Mouse (Mus musculus) midbrain, embryonic 15.5 days (tissue): ENCODE data around the gene Pik3r2. TPM values are rescaled to one million over a fixed set of nuclear protein-coding genes. Genes with fewer than 3 reads are reported as not detected.

Experiments used
- ATAC-seq: fragments of 200-750 bp; cut with Nextera tagmentation; replicated peaks from 2 replicates; pipeline ENCODE4 v1.8.0; 2017; ENCODE audit warnings: moderate TSS enrichment
- H3K27ac ChIP-seq: fragments of 300-500 bp; sonication (generic); 2 replicates; pipeline ENCODE4 v1.5.1; 2015; ENCODE audit warnings: mild to moderate bottlenecking, inconsistent platforms
- H3K27me3 ChIP-seq: fragments of 300-500 bp; sonication (generic); replicated peaks from 2 replicates; pipeline ENCODE4 v1.6.1; 2015; ENCODE audit warnings: inconsistent platforms
- H3K36me3 ChIP-seq: fragments of 300-500 bp; sonication (generic); replicated peaks from 2 replicates; pipeline ENCODE4 v1.6.1; 2015; ENCODE audit warnings: inconsistent platforms
- H3K4me1 ChIP-seq: fragments of 300-500 bp; sonication (generic); 2 replicates; pipeline ENCODE4 v1.6.1; 2015; ENCODE audit warnings: inconsistent platforms
- H3K4me2 ChIP-seq: fragments of 300-500 bp; sonication (generic); 2 replicates; pipeline ENCODE4 v1.6.1; 2015; ENCODE audit warnings: inconsistent platforms, mild to moderate bottlenecking, moderate library complexity
- H3K4me3 ChIP-seq: fragments of 300-500 bp; sonication (generic); 2 replicates; pipeline ENCODE4 v1.5.1; 2015; ENCODE audit warnings: mild to moderate bottlenecking, inconsistent platforms
- H3K9ac ChIP-seq: fragments of 300-500 bp; sonication (generic); 2 replicates; pipeline ENCODE4 v1.6.1; 2015; ENCODE audit warnings: mild to moderate bottlenecking, inconsistent platforms
- H3K9me3 ChIP-seq: fragments of 300-500 bp; sonication (generic); 2 replicates; pipeline ENCODE4 v1.6.1; 2016; ENCODE audit warnings: inconsistent platforms
- WGBS: fragments of 180-500 bp; shearing (Covaris S2); methylation state at CpG from one replicate; pipeline ENCODE4 v1.1.7; 2015; ENCODE audit warnings: mixed read lengths; 5-methylcytosine and 5-hydroxymethylcytosine counted together
- polyA plus RNA-seq: library from polyadenylated mRNA; unstranded; fragments of >200 nt; fragmentation: Nextera tagmentation; extraction: Ambion mirVana; gene quantifications from 2 replicates; pipeline ENCODE4 v1.2.1, GENCODE M21; 2015

Pik3r2 gene
- polyA plus RNA-seq, 1 experiment from 2014 or later: 113 TPM

DNA sequence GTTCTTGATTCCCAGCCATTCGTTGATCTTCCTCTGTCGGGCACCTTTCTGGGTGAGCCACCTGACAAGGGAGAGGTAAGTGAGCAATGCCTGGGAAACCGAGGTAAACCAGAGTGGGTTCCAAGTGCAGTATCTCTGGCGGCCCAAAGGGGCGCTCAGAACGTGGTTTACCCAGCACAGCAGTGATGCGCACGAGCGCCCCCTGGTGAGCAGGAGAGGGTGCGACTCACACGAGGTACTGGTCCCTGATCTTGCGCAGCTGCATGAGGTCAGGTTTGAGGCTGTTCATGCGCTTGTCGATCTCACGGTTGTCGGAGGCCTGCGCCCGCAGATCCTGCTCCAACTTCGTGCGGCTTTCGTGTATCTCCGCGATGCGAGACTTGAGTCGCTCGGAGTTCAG lies 7.2 kb downstream of the Pik3r2 start:
- H3K4me3 ChIP-seq: no peak overlapping the region
- H3K9ac ChIP-seq: no peak overlapping the region
- H3K36me3 ChIP-seq: peaks cover 35% of the 10 kb centered on the region
- peak; percentile 73 for ATAC-seq
- 8% methylated on average over 26 of the region's 26 CpGs for WGBS
- H3K4me2 ChIP-seq: no peak overlapping the region
- no peaks in the 10 kb centered on the region for H3K9me3 ChIP-seq
- H3K4me1 ChIP-seq: peaks cover 36% of the 10 kb centered on the region
- no peak overlapping the region for H3K27ac ChIP-seq
- peaks cover 16% of the 10 kb centered on the region; the same call in 1 of the 2 replicates for H3K27me3 ChIP-seq

- Histone ChIP-seq H3K9me3 (no peaks in the 10 kb centered on the region), H3K4me2 (no peak overlapping the region), H3K27ac (no peak overlapping the region), H3K4me3 (no peak overlapping the region), H3K27me3 (peaks cover 16% of the 10 kb centered on the region; the same call in 1 of the 2 replicates), H3K36me3 (peaks cover 35% of the 10 kb centered on the region), H3K4me1 (peaks cover 32% of the 10 kb centered on the region), H3K9ac (no peak overlapping the region)
- ATAC-seq: peak; percentile 20
- 88% methylated on average over 16 of the region's 16 CpGs for WGBS
Observed at GRCm38 (mm10) chr8:70768956-70769355, 7.6 kb downstream of the Pik3r2 start.

DNA sequence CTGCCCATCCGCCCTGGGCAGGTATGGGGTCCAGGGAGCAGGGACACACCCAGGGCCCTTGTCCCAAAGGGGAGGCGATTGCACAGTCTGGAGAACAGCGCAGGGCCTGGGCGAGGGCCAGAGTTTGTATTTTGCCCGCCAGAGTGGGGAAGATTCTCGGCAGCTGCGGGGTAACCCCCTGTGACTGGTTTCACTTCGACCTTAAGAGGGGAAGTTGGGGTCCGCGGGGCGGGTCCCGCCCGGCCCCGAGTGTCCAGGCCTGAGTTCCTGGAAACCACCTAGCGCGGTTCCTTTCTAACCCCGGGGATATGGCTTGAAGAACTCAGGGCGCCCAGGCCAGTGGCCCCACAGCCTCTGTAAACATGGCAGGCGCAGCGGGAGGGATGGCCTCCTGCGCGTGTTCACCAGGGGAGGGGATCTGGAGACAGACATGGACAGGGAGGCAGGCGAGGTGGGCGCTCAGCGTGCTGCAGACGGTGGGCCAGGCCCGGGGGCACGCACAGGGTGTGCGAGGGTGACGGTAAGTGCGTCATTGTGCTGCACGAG lies 8.2 kb downstream of the Pik3r2 start:
- no peak overlapping the region for H3K27ac ChIP-seq
- H3K9ac ChIP-seq: no peak overlapping the region
- peaks cover 16% of the 10 kb centered on the region; the same call in 1 of the 2 replicates for H3K27me3 ChIP-seq
- 96% methylated on average over 32 of the region's 32 CpGs for WGBS
- ATAC-seq: no peak; the same call in 1 of the 2 replicates
- peaks cover 35% of the 10 kb centered on the region for H3K36me3 ChIP-seq
- H3K4me1 ChIP-seq: peaks cover 25% of the 10 kb centered on the region
- H3K4me3 ChIP-seq: no peak overlapping the region
- H3K4me2 ChIP-seq: no peak overlapping the region
- no peaks in the 10 kb centered on the region for H3K9me3 ChIP-seq

- peaks cover 17% of the 10 kb centered on the region for H3K4me1 ChIP-seq
- peaks cover 16% of the 10 kb centered on the region; the same call in 1 of the 2 replicates for H3K27me3 ChIP-seq
- H3K9me3 ChIP-seq: no peaks in the 10 kb centered on the region
- no peak overlapping the region for H3K27ac ChIP-seq
- no peak overlapping the region for H3K9ac ChIP-seq
- 82% methylated on average over 6 of the region's 6 CpGs for WGBS
- no peak overlapping the region for H3K4me2 ChIP-seq
- no peak for ATAC-seq
- no peak overlapping the region for H3K4me3 ChIP-seq
- peaks cover 35% of the 10 kb centered on the region for H3K36me3 ChIP-seq
Observed at GRCm38 (mm10) chr8:70767503-70767902, 9.0 kb downstream of the Pik3r2 start.

GRCm38 (mm10) chr8:70766571-70767440 lies 9.7 kb downstream of the Pik3r2 start:
- Histone ChIP-seq H3K4me3 (peak overlapping the region; percentile 6; the same call in 1 of the 2 replicates), H3K4me2 (peak overlapping the region; percentile 37), H3K27ac (no peak overlapping the region), H3K9me3 (no peaks in the 10 kb centered on the region), H3K4me1 (peaks cover 16% of the 10 kb centered on the region), H3K27me3 (peaks cover 16% of the 10 kb centered on the region; the same call in 1 of the 2 replicates), H3K9ac (peak overlapping the region; percentile 9; the same call in 1 of the 2 replicates), H3K36me3 (peaks cover 31% of the 10 kb centered on the region)
- ATAC-seq: no peak
- 9% methylated on average over 21 of the region's 21 CpGs for WGBS

- peak overlapping the region; percentile 37 for H3K4me2 ChIP-seq
- H3K27me3 ChIP-seq: peaks cover 16% of the 10 kb centered on the region; the same call in 1 of the 2 replicates
- H3K4me3 ChIP-seq: peak overlapping the region; percentile 6
- WGBS: 3% methylated on average over 34 of the region's 34 CpGs
- H3K9ac ChIP-seq: peak overlapping the region; percentile 9; the same call in 1 of the 2 replicates
- no peaks in the 10 kb centered on the region for H3K9me3 ChIP-seq
- H3K27ac ChIP-seq: no peak overlapping the region
- H3K36me3 ChIP-seq: peaks cover 23% of the 10 kb centered on the region
- ATAC-seq: no peak
- H3K4me1 ChIP-seq: peaks cover 16% of the 10 kb centered on the region
Observed at GRCm38 (mm10) chr8:70765838-70766570, 10.5 kb downstream of the Pik3r2 start.

GRCm38 (mm10) chr8:70765329-70765728 lies 11.2 kb downstream of the Pik3r2 start:
- Histone ChIP-seq H3K4me1 (peaks cover 18% of the 10 kb centered on the region), H3K36me3 (peaks cover 17% of the 10 kb centered on the region), H3K27ac (no peak overlapping the region), H3K9me3 (no peaks in the 10 kb centered on the region), H3K4me2 (no peak overlapping the region), H3K9ac (no peak overlapping the region), H3K27me3 (peaks cover 16% of the 10 kb centered on the region; the same call in 1 of the 2 replicates), H3K4me3 (no peak overlapping the region)
- WGBS: 81% methylated on average over 9 of the region's 9 CpGs
- ATAC-seq: no peak

DNA sequence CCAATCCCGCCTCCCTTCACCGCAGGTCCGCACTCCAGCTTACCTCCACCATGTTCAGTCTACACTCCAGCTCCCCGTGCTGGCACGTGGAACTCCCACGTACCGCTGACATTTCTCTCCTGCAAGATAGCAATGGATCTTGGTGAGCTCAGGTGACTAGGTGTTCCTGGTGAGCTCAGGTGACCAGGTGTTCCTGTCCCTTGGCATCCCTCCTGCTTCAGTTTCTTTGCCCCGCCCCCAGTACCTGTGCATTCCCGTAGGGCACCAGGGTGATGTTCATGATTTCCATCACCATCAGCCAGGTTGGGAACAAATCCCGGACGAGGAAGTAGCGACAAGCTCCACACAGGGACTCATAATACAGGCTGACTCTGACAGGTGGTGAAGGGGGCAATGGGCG lies 11.8 kb downstream of the Pik3r2 start:
- H3K9ac ChIP-seq: no peak overlapping the region
- H3K4me2 ChIP-seq: no peak overlapping the region
- H3K36me3 ChIP-seq: peaks cover 16% of the 10 kb centered on the region; the same call in 1 of the 2 replicates
- H3K27me3 ChIP-seq: peaks cover 16% of the 10 kb centered on the region; the same call in 1 of the 2 replicates
- H3K27ac ChIP-seq: no peak overlapping the region
- H3K9me3 ChIP-seq: no peaks in the 10 kb centered on the region
- H3K4me1 ChIP-seq: peaks cover 24% of the 10 kb centered on the region
- ATAC-seq: no peak
- no peak overlapping the region for H3K4me3 ChIP-seq
- 94% methylated on average over 13 of the region's 13 CpGs for WGBS

DNA sequence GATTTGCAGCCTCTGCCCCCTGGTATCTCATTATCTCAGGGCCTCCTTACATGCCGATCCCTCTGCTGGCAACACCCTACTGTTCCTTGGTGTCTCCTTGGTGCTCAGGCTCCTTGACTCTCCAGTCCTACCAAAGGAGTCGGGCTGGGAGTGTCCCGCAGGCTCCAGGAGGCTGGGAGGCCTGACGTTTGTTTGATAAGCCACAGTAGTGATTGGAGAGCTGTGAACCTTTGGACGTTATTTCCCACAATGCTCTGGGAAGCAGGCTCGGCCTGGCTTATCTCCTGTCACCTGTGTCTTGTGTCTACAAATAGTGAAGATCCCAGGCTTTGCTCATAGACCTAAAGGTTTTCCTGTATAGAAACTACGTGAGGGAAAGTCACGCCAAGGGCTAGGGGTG lies 12.5 kb downstream of the Pik3r2 start:
- H3K36me3 ChIP-seq: peaks cover 16% of the 10 kb centered on the region; the same call in 1 of the 2 replicates
- H3K4me1 ChIP-seq: peaks cover 31% of the 10 kb centered on the region
- no peak overlapping the region for H3K27ac ChIP-seq
- no peak overlapping the region for H3K9ac ChIP-seq
- no peaks in the 10 kb centered on the region for H3K9me3 ChIP-seq
- no peak for ATAC-seq
- peaks cover 16% of the 10 kb centered on the region; the same call in 1 of the 2 replicates for H3K27me3 ChIP-seq
- H3K4me2 ChIP-seq: no peak overlapping the region
- WGBS: 86% methylated on average over 8 of the region's 8 CpGs
- no peak overlapping the region for H3K4me3 ChIP-seq

DNA sequence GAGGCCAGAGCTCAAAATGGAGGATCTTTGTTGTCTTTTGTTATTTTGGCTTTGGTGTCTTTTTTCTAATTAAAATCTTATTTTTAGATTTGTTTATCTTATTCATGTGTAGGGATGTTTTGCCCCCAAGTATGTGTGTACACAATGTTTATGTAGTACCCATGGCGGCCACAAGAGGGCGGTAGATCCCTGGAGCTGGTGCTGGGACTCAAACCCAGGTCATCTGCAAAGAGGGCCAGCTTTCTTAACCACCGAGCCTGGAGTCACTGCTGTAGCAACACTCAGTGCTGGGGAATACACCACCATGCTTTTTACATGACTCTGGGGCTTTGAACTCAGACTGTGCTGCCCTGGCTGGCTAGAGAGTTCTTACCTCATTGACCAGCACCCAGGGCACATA lies 13.2 kb downstream of the Pik3r2 start:
- no peak for ATAC-seq
- H3K27me3 ChIP-seq: peaks cover 16% of the 10 kb centered on the region; the same call in 1 of the 2 replicates

DNA sequence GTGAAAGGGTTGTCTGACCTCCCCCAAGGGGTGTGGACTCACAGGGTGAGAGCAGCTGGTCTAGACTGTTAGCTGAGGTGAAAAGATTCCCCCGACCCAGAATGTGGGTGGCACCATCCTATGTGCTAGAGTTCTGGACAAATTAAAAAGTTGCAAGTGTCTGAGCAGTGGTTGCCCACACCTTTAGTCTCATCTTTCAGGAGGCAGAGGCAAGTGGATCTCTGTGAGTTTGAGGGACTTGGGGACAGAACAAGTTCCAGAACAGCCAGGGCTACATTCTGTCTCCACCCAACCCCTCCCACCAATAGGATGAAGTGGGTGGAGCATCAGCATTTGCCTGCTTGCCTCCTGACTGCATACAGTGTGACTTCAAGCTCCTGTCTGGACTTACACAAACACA lies 14.4 kb downstream of the Pik3r2 start:
- Histone ChIP-seq H3K4me2 (no peak overlapping the region), H3K36me3 (peaks cover 9% of the 10 kb centered on the region; the same call in 1 of the 2 replicates), H3K27ac (no peak overlapping the region), H3K9me3 (no peaks in the 10 kb centered on the region), H3K9ac (no peak overlapping the region), H3K4me3 (no peak overlapping the region), H3K4me1 (peaks cover 49% of the 10 kb centered on the region), H3K27me3 (peaks cover 6% of the 10 kb centered on the region; the same call in 1 of the 2 replicates)
- WGBS: 81% methylated on average over 1 of the region's 1 CpGs
- no peak for ATAC-seq

More for the DNA sequence above, 13.2 kb downstream of the Pik3r2 start:
- no peak overlapping the region for H3K4me2 ChIP-seq
- H3K27ac ChIP-seq: no peak overlapping the region
- H3K9me3 ChIP-seq: no peaks in the 10 kb centered on the region
- H3K9ac ChIP-seq: no peak overlapping the region
- peaks cover 10% of the 10 kb centered on the region; the same call in 1 of the 2 replicates for H3K36me3 ChIP-seq
- H3K4me1 ChIP-seq: peaks cover 37% of the 10 kb centered on the region
- WGBS: 7% methylated on average over 3 of the region's 3 CpGs
- no peak overlapping the region for H3K4me3 ChIP-seq
